Mouse (Mus musculus) C2C12 (cell line): ENCODE results near the gene Slc38a8. TPM values are rescaled to one million over a fixed set of nuclear protein-coding genes. Genes with fewer than 3 reads are reported as not detected.

Source experiments
- H3K27me3 ChIP-seq: one replicate; pipeline ENCODE4 v1.6.1; 2011; ENCODE audit not compliant: control insufficient read depth, insufficient read depth, insufficient read length
- H3K36me3 ChIP-seq: one replicate; pipeline ENCODE4 v1.6.1; 2011; ENCODE audit not compliant: control insufficient read depth, insufficient read depth
- H3K4me3 ChIP-seq: one replicate; pipeline ENCODE4 v1.5.1; 2011; ENCODE audit warnings: mild to moderate bottlenecking, control low read depth; ENCODE audit not compliant: poor library complexity, insufficient read depth, severe bottlenecking
- H3K79me2 ChIP-seq: one replicate; pipeline ENCODE4 v1.6.1; 2011; ENCODE audit not compliant: control insufficient read depth, insufficient read depth
- H3K79me3 ChIP-seq: one replicate; pipeline ENCODE4 v1.6.1; 2011; ENCODE audit warnings: low read depth, control low read depth
- H3ac ChIP-seq: one replicate; pipeline ENCODE3; 2011; ENCODE audit warnings: low read depth; ENCODE audit not compliant: control insufficient read depth, insufficient read length
- CEBPB ChIP-seq: IDR thresholded peaks from one replicate; pipeline ENCODE4 v1.6.1; 2011; ENCODE audit warnings: low read depth, mild to moderate bottlenecking, control low read depth, moderate library complexity
- CTCF ChIP-seq: IDR thresholded peaks from one replicate; pipeline ENCODE4 v1.5.1; 2011; ENCODE audit not compliant: control insufficient read depth, insufficient read depth, insufficient read length
- FOSL1 ChIP-seq: IDR thresholded peaks from one replicate; pipeline ENCODE4 v1.8.0; 2011; ENCODE audit warnings: mild to moderate bottlenecking, low read length; ENCODE audit not compliant: poor library complexity, insufficient read depth, severe bottlenecking
- MAX ChIP-seq: IDR thresholded peaks from one replicate; pipeline ENCODE4 v1.6.1; 2011; ENCODE audit warnings: mild to moderate bottlenecking, control low read depth
- MYOD1 ChIP-seq: IDR thresholded peaks from one replicate; pipeline ENCODE4 v1.6.1; 2011; ENCODE audit warnings: low read depth; ENCODE audit not compliant: control insufficient read depth, insufficient read length
- MYOG ChIP-seq: IDR thresholded peaks from one replicate; pipeline ENCODE4 v1.6.1; 2011; ENCODE audit not compliant: control insufficient read depth, insufficient read length; ENCODE audit errors: extremely low read depth
- USF1 ChIP-seq: IDR thresholded peaks from one replicate; pipeline ENCODE4 v1.6.1; 2011; ENCODE audit warnings: low read depth, mild to moderate bottlenecking, control low read depth, moderate library complexity
- polyA plus RNA-seq: library from polyadenylated mRNA; unstranded; fragments of >200 nt; fragmentation: generic; extraction: Trizol; gene quantifications from one replicate; pipeline ENCODE4 v1.2.1, GENCODE M21; 2012; ENCODE audit warnings: missing spikeins

The Slc38a8 gene
- polyA plus RNA-seq, 1 experiment, result not detected

GRCm38 (mm10) chr8:119515767-119516166 is 14.3 kb upstream of the Slc38a8 start:
- H3ac ChIP-seq, result no peak overlapping the region
- no peaks in the 10 kb centered on the region for H3K79me2 ChIP-seq
- H3K79me3 ChIP-seq, result no peaks in the 10 kb centered on the region
- H3K27me3 ChIP-seq, result no peaks in the 10 kb centered on the region
- H3K4me3 ChIP-seq, result no peak overlapping the region
- H3K36me3 ChIP-seq, result peaks cover 91% of the 10 kb centered on the region
- TF ChIP-seq USF1 (no peak), CTCF (no peak), FOSL1 (no peak), MAX (no peak), MYOD1 (no peak), CEBPB (no peak), MYOG (no peak)

- TF ChIP-seq FOSL1 (no peak), MAX (no peak), MYOD1 (no peak), CEBPB (no peak), MYOG (no peak), USF1 (no peak), CTCF (no peak)
- H3K79me2 ChIP-seq, result no peaks in the 10 kb centered on the region
- no peak overlapping the region for H3ac ChIP-seq
- H3K4me3 ChIP-seq, result no peak overlapping the region
- no peaks in the 10 kb centered on the region for H3K27me3 ChIP-seq
- H3K36me3 ChIP-seq, result peaks cover 86% of the 10 kb centered on the region
- no peaks in the 10 kb centered on the region for H3K79me3 ChIP-seq
These were observed 13.4 kb upstream of the Slc38a8 start for GRCm38 (mm10) chr8:119514940-119515339.

- peaks cover 82% of the 10 kb centered on the region for H3K36me3 ChIP-seq
- H3K79me3 ChIP-seq, result no peaks in the 10 kb centered on the region
- no peaks in the 10 kb centered on the region for H3K27me3 ChIP-seq
- TF ChIP-seq CEBPB, result no peak
- no peak for TF ChIP-seq USF1
- TF ChIP-seq FOSL1, result no peak
- no peak for TF ChIP-seq MYOG
- TF ChIP-seq CTCF, result no peak
- TF ChIP-seq MYOD1, result no peak
- TF ChIP-seq MAX, result no peak
- H3ac ChIP-seq, result no peak overlapping the region
- no peak overlapping the region for H3K4me3 ChIP-seq
- H3K79me2 ChIP-seq, result no peaks in the 10 kb centered on the region
These were observed 11.9 kb upstream of the Slc38a8 start for GRCm38 (mm10) chr8:119513405-119513804.

GRCm38 (mm10) chr8:119511722-119512121 is 10.2 kb upstream of the Slc38a8 start:
- no peak overlapping the region for H3K4me3 ChIP-seq
- H3K79me2 ChIP-seq, result no peaks in the 10 kb centered on the region
- H3K27me3 ChIP-seq, result no peaks in the 10 kb centered on the region
- H3K36me3 ChIP-seq, result peaks cover 70% of the 10 kb centered on the region
- no peaks in the 10 kb centered on the region for H3K79me3 ChIP-seq
- H3ac ChIP-seq, result no peak overlapping the region
- TF ChIP-seq CTCF, result no peak
- TF ChIP-seq MYOD1, result no peak
- no peak for TF ChIP-seq MAX
- TF ChIP-seq MYOG, result no peak
- no peak for TF ChIP-seq USF1
- no peak for TF ChIP-seq CEBPB
- no peak for TF ChIP-seq FOSL1

- Histone ChIP-seq H3K36me3 (peaks cover 61% of the 10 kb centered on the region), H3K4me3 (no peak overlapping the region)
- TF ChIP-seq CTCF, result no peak
- TF ChIP-seq USF1, result no peak
- TF ChIP-seq MAX, result no peak
- TF ChIP-seq MYOD1, result no peak
These were observed 9.0 kb upstream of the Slc38a8 start for GRCm38 (mm10) chr8:119510471-119510870.

GRCm38 (mm10) chr8:119506106-119506505 is 4.6 kb upstream of the Slc38a8 start:
- no peak for TF ChIP-seq CEBPB
- TF ChIP-seq CTCF, result no peak
- no peak overlapping the region for H3K4me3 ChIP-seq
- no peaks in the 10 kb centered on the region for H3K79me2 ChIP-seq
- H3K79me3 ChIP-seq, result no peaks in the 10 kb centered on the region
- no peaks in the 10 kb centered on the region for H3K27me3 ChIP-seq
- no peak overlapping the region for H3ac ChIP-seq
- H3K36me3 ChIP-seq, result peaks cover 22% of the 10 kb centered on the region

More at GRCm38 (mm10) chr8:119510471-119510870, 9.0 kb upstream of the Slc38a8 start:
- Histone ChIP-seq H3K79me2 (no peaks in the 10 kb centered on the region), H3K27me3 (no peaks in the 10 kb centered on the region), H3K79me3 (no peaks in the 10 kb centered on the region), H3ac (no peak overlapping the region)
